Mouse (Mus musculus): Measurements from ENCODE around the gene Olfr938. TPM values are rescaled to one million over a fixed set of nuclear protein-coding genes. Genes with fewer than 3 reads are reported as not detected.

Gene Olfr938
- polyA plus RNA-seq (2015; fragmentation: Nextera tagmentation; extraction: Ambion mirVana), result not detected in 2 replicates

DNA sequence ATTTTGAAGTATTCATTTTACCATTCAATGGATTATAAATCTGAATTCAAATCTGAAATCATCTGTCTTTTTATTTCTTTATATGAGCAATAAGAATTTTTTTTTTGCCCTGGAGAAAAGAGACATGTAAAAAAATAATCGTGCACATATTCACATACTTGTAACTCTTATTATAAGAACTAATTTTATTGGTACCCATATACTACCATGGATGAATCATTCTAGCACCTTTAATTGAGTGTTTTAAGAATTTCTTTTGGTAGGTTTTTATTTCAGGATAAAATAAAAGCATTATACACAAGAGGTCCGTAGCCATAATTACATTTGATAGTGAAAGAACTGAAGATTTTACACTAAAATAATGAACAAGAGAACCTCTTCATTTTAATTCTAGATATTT lies at the start of gene Olfr938:
Olfr938 (minus strand) TSS at position 101 of the 400 bp plus-strand sequence.
- no peak within 1 kb of the TSS for H3K9ac ChIP-seq (ENCODE audit: low read depth, low read length)
- H3K4me2 ChIP-seq (ENCODE audit: low read length), result no peak within 1 kb of the TSS
- no peak for ATAC-seq
- no peak within 1 kb of the TSS for H3K4me3 ChIP-seq (ENCODE audit: low read length)
- no peak within 1 kb of the TSS for H3K27ac ChIP-seq (ENCODE audit: low read depth, low read length)
- no peaks in the 10 kb centered on the region for H3K27me3 ChIP-seq (replicated peaks; ENCODE audit: control insufficient read depth, insufficient read depth, low read length)
- no peaks in the 10 kb centered on the region for H3K36me3 ChIP-seq (ENCODE audit: control insufficient read depth, insufficient read depth, low read length)
- H3K4me1 ChIP-seq (ENCODE audit: control insufficient read depth, insufficient read depth, low read depth, low read length), result no peaks in the 10 kb centered on the region
- WGBS, result 92% methylated on average over 2 of the region's 2 CpGs
- no peaks in the 10 kb centered on the region for H3K9me3 ChIP-seq (ENCODE audit: control insufficient read depth, low read length)

DNA sequence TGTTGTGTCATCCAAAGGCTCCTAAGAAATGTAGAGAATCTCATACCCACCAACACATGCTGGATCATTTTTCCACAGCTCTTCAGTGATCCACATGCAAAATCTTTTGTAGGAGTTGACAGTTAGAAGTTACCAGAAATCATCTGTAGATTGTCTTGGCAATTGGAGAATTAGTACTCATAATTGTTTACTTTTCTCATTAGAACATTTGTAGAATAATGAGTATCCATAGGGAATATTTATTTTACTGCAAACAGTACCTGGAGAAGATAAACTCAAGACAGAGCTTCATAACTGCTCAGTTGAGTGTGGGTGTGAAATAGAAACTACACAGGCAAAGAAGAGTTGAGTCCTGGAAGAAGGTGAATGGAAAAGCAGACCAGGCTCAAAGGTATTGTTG lies 49.1 kb upstream of the Olfr938 start, which contains the start of gene Olfr27:
Olfr27 (plus strand) TSS at position 301 of the 400 bp plus-strand sequence.
- Histone ChIP-seq H3K4me3 (ENCODE audit: low read length) (no peak within 1 kb of the TSS), H3K27ac (ENCODE audit: low read depth, low read length) (no peak within 1 kb of the TSS)

DNA sequence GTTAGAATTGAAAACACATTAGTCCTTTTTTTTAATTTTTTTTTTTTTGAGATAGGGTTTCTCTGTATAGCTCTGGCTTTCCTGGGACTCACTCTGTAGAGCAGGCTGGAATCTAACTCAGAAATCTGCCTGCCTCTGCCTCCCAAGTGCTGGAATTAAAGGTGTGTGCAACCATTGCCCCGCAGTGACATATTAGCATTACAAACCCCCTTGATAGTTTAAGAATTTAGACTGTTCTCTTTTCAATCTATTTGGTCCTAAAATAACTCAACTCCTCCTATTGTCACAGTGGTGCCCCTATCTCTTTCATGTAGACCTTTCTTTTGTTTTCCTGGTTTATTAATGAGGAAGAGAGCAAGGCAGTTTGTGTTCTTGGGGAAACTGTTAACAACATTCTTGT lies 48.6 kb upstream of the Olfr938 start:
- no peaks in the 10 kb centered on the region for H3K4me1 ChIP-seq (ENCODE audit: control insufficient read depth, insufficient read depth, low read depth, low read length)
- H3K27me3 ChIP-seq (replicated peaks; ENCODE audit: control insufficient read depth, insufficient read depth, low read length), result no peaks in the 10 kb centered on the region
- no peaks in the 10 kb centered on the region for H3K9me3 ChIP-seq (ENCODE audit: control insufficient read depth, low read length)
- no peaks in the 10 kb centered on the region for H3K36me3 ChIP-seq (ENCODE audit: control insufficient read depth, insufficient read depth, low read length)
- WGBS, result 81% methylated on average over 1 of the region's 1 CpGs
- no peak overlapping the region for H3K4me3 ChIP-seq (ENCODE audit: low read length)
- H3K9ac ChIP-seq (ENCODE audit: low read depth, low read length), result no peak overlapping the region
- no peak overlapping the region for H3K4me2 ChIP-seq (ENCODE audit: low read length)
- no peak for ATAC-seq
- no peak overlapping the region for H3K27ac ChIP-seq (ENCODE audit: low read depth, low read length)

More for the DNA sequence above, 49.1 kb upstream of the Olfr938 start, which contains the start of gene Olfr27:
- Histone ChIP-seq H3K4me2 (ENCODE audit: low read length) (no peak within 1 kb of the TSS), H3K27me3 (replicated peaks; ENCODE audit: control insufficient read depth, insufficient read depth, low read length) (no peaks in the 10 kb centered on the region), H3K9me3 (ENCODE audit: control insufficient read depth, low read length) (no peaks in the 10 kb centered on the region), H3K36me3 (ENCODE audit: control insufficient read depth, insufficient read depth, low read length) (no peaks in the 10 kb centered on the region), H3K4me1 (ENCODE audit: control insufficient read depth, insufficient read depth, low read depth, low read length) (no peaks in the 10 kb centered on the region), H3K9ac (ENCODE audit: low read depth, low read length) (no peak within 1 kb of the TSS)
- ATAC-seq, result no peak

DNA sequence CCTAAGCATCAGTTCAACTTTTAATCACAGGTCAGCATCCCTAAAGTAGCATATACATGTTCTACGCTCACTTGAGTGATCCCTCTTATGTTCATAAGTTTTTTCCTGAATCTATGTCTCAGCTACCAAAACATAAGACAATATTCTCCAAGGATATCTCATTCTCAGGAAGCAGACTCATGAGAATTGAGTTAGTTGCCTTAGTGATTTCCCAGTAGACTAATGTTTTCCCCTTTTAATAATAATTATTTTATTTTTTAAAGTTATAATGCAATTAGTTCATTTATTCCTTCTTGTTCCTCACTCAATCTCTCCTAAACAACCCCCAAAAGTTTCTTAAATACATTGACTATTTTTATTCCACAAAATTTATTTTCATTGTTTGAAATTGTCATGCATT lies 13.8 kb downstream of the Olfr938 start, which contains the start of gene Olfr937:
Olfr937 (minus strand) TSS at position 101 of the 400 bp plus-strand sequence.
- no peak for ATAC-seq
- Histone ChIP-seq H3K9me3 (ENCODE audit: control insufficient read depth, low read length) (no peaks in the 10 kb centered on the region), H3K36me3 (ENCODE audit: control insufficient read depth, insufficient read depth, low read length) (no peaks in the 10 kb centered on the region), H3K9ac (ENCODE audit: low read depth, low read length) (no peak within 1 kb of the TSS), H3K4me2 (ENCODE audit: low read length) (no peak within 1 kb of the TSS), H3K4me1 (ENCODE audit: control insufficient read depth, insufficient read depth, low read depth, low read length) (no peaks in the 10 kb centered on the region), H3K27me3 (replicated peaks; ENCODE audit: control insufficient read depth, insufficient read depth, low read length) (no peaks in the 10 kb centered on the region), H3K27ac (ENCODE audit: low read depth, low read length) (no peak within 1 kb of the TSS), H3K4me3 (ENCODE audit: low read length) (no peak within 1 kb of the TSS)
- WGBS, result 87% methylated on average over 1 of the region's 1 CpGs

Small RNAs within 50 kb of the gene (microRNA-seq; reads per million reads assigned to microRNA genes)
- not detected for gene Gm25032
- not detected for gene Gm25529

Other genes with a start within 250 kb of the Olfr938 start
- not detected in 2 replicates for gene Olfr924, start 234.4 kb downstream of the Olfr938 start, polyA plus RNA-seq (2015; fragmentation: Nextera tagmentation; extraction: Ambion mirVana)
- gene Olfr26, start 223.8 kb downstream of the Olfr938 start, polyA plus RNA-seq (2015; fragmentation: Nextera tagmentation; extraction: Ambion mirVana), result not detected in 2 replicates
- gene Olfr926, start 201.8 kb downstream of the Olfr938 start, polyA plus RNA-seq (2015; fragmentation: Nextera tagmentation; extraction: Ambion mirVana), result not detected in 2 replicates
- gene Olfr930, start 149.1 kb downstream of the Olfr938 start, polyA plus RNA-seq (2015; fragmentation: Nextera tagmentation; extraction: Ambion mirVana), result not detected in 2 replicates
- gene Olfr933, start 106.6 kb downstream of the Olfr938 start, polyA plus RNA-seq (2015; fragmentation: Nextera tagmentation; extraction: Ambion mirVana), result not detected in 2 replicates
- gene Olfr934, start 90.6 kb downstream of the Olfr938 start, polyA plus RNA-seq (2015; fragmentation: Nextera tagmentation; extraction: Ambion mirVana), result not detected in 2 replicates
- not detected in 2 replicates for gene Olfr935, start 79.2 kb downstream of the Olfr938 start, polyA plus RNA-seq (2015; fragmentation: Nextera tagmentation; extraction: Ambion mirVana)
- gene Olfr146, start 55.5 kb downstream of the Olfr938 start, polyA plus RNA-seq (2015; fragmentation: Nextera tagmentation; extraction: Ambion mirVana), result not detected in 2 replicates
- not detected in 2 replicates for gene Olfr937, start 13.9 kb downstream of the Olfr938 start, polyA plus RNA-seq (2015; fragmentation: Nextera tagmentation; extraction: Ambion mirVana)
- not detected in 2 replicates for gene Olfr27, start 49.2 kb upstream of the Olfr938 start, polyA plus RNA-seq (2015; fragmentation: Nextera tagmentation; extraction: Ambion mirVana)
- gene Olfr943, start 87.4 kb upstream of the Olfr938 start, polyA plus RNA-seq (2015; fragmentation: Nextera tagmentation; extraction: Ambion mirVana), result not detected in 2 replicates
- not detected in 2 replicates for gene Olfr944, start 123.0 kb upstream of the Olfr938 start, polyA plus RNA-seq (2015; fragmentation: Nextera tagmentation; extraction: Ambion mirVana)
- gene Olfr1537, start 171.1 kb upstream of the Olfr938 start, polyA plus RNA-seq (2015; fragmentation: Nextera tagmentation; extraction: Ambion mirVana), result not detected in 2 replicates
- not detected in 2 replicates for gene Olfr945, start 197.9 kb upstream of the Olfr938 start, polyA plus RNA-seq (2015; fragmentation: Nextera tagmentation; extraction: Ambion mirVana)
- not detected in 2 replicates for gene Olfr948, start 247.2 kb upstream of the Olfr938 start, polyA plus RNA-seq (2015; fragmentation: Nextera tagmentation; extraction: Ambion mirVana)

All from hindbrain, embryonic 16.5 days (tissue).